8 mouse cellular contexts compared by ENCODE assay signal in genomic region chr10:83251377-83251776, GRCm38 (mm10).
A peak's percentile ranks its signal among the peaks of the same experiment; 100 is the strongest.
DNase-seq lines count a peak whose midpoint lies in the region; ATAC-seq and TF ChIP-seq lines count a peak whose summit lies in the region.

No protein-coding gene starts in this region.

- no peaks in the 10 kb centered on the region for H3K27me3 ChIP-seq in hindbrain, postnatal 0 days (ENCODE audit: insufficient read depth, low read length)
- H3K27me3 ChIP-seq in hindbrain, embryonic 16.5 days (replicated peaks; ENCODE audit: control insufficient read depth, insufficient read depth, low read length): no peaks in the 10 kb centered on the region
- H3K27me3 ChIP-seq in thymus, adult 2 months (ENCODE audit: control insufficient read depth, insufficient read depth, low read length): no peaks in the 10 kb centered on the region
- H3K27me3 ChIP-seq in midbrain, embryonic 13.5 days: no peaks in the 10 kb centered on the region

- WGBS in hindbrain, postnatal 0 days: 60% methylated on average over 8 of the region's 8 CpGs
- WGBS in hindbrain, embryonic 16.5 days: 61% methylated on average over 8 of the region's 8 CpGs
- WGBS in thymus, adult 2 months: 80% methylated on average over 8 of the region's 8 CpGs
- 63% methylated on average over 8 of the region's 8 CpGs for WGBS in midbrain, embryonic 13.5 days

- no peak for ATAC-seq in hindbrain, postnatal 0 days
- ATAC-seq in hindbrain, embryonic 16.5 days: no peak
- ATAC-seq in midbrain, embryonic 13.5 days: no peak

- no peaks in the 10 kb centered on the region for H3K9me3 ChIP-seq in hindbrain, postnatal 0 days (ENCODE audit: low read length)
- H3K9me3 ChIP-seq in hindbrain, embryonic 16.5 days (ENCODE audit: control insufficient read depth, low read length): no peaks in the 10 kb centered on the region
- H3K9me3 ChIP-seq in midbrain, embryonic 13.5 days: no peaks in the 10 kb centered on the region

- peak; percentile 59 for TF ChIP-seq CTCF in hindbrain, postnatal 0 days (IDR thresholded peaks at IDR 0.05; ENCODE audit: low read depth)
- no peak for TF ChIP-seq CTCF in thymus, adult 2 months (IDR thresholded peaks at IDR 0.05; ENCODE audit: borderline replicate concordance, control insufficient read depth, extremely low read depth, insufficient read depth, low read length, poor library complexity)

- no peak overlapping the region for H3K4me3 ChIP-seq in hindbrain, postnatal 0 days (ENCODE audit: low read length)
- no peak overlapping the region for H3K4me3 ChIP-seq in hindbrain, embryonic 16.5 days (ENCODE audit: low read length)
- H3K4me3 ChIP-seq in thymus, adult 2 months (ENCODE audit: control insufficient read depth, insufficient read depth, low read length): no peak overlapping the region
- no peak overlapping the region for H3K4me3 ChIP-seq in midbrain, embryonic 13.5 days (replicated peaks)

- H3K36me3 ChIP-seq in hindbrain, postnatal 0 days (ENCODE audit: insufficient read depth, low read length): peaks cover 4% of the 10 kb centered on the region; the same call in 1 of the 2 replicates
- peaks cover 5% of the 10 kb centered on the region for H3K36me3 ChIP-seq in hindbrain, embryonic 16.5 days (ENCODE audit: control insufficient read depth, insufficient read depth, low read length)
- H3K36me3 ChIP-seq in thymus, adult 2 months (ENCODE audit: control insufficient read depth, insufficient read depth, low read length): no peaks in the 10 kb centered on the region
- no peaks in the 10 kb centered on the region for H3K36me3 ChIP-seq in midbrain, embryonic 13.5 days

- no peak overlapping the region for H3K9ac ChIP-seq in hindbrain, postnatal 0 days (replicated peaks; ENCODE audit: low read length)
- H3K9ac ChIP-seq in hindbrain, embryonic 16.5 days (ENCODE audit: low read depth, low read length): no peak overlapping the region
- H3K9ac ChIP-seq in midbrain, embryonic 13.5 days (replicated peaks): no peak overlapping the region

- DNase-seq in hindbrain, postnatal 0 days (ENCODE audit: low spot score): peak; percentile 22
- DNase-seq in thymus, adult 2 months: peak; percentile 26
- no peak for DNase-seq in thymus, adult 18-20 months
- peak; percentile 42 for DNase-seq in induced T-regulatory cell, adult 2 months (ENCODE audit: low read depth)
- no peak for DNase-seq in layer of hippocampus, adult 11-12 months (ENCODE audit: low spot score)
- DNase-seq in ovary, postnatal 14 days (ENCODE audit: low spot score): no peak

- no peaks in the 10 kb centered on the region for H3K4me1 ChIP-seq in hindbrain, postnatal 0 days (ENCODE audit: insufficient read depth, low read length)
- H3K4me1 ChIP-seq in hindbrain, embryonic 16.5 days (ENCODE audit: control insufficient read depth, insufficient read depth, low read depth, low read length): no peaks in the 10 kb centered on the region
- no peaks in the 10 kb centered on the region for H3K4me1 ChIP-seq in thymus, adult 2 months (replicated peaks; ENCODE audit: control insufficient read depth, insufficient read depth, low read length)
- no peaks in the 10 kb centered on the region for H3K4me1 ChIP-seq in midbrain, embryonic 13.5 days (replicated peaks)

- TF ChIP-seq POLR2A in thymus, adult 2 months (IDR thresholded peaks at IDR 0.05; ENCODE audit: control insufficient read depth, extremely low read depth, insufficient read depth, low read length, poor library complexity): no peak

- H3K27ac ChIP-seq in hindbrain, postnatal 0 days: no peak overlapping the region
- no peak overlapping the region for H3K27ac ChIP-seq in hindbrain, embryonic 16.5 days (ENCODE audit: low read depth, low read length)
- no peak overlapping the region for H3K27ac ChIP-seq in thymus, adult 2 months (ENCODE audit: control insufficient read depth, insufficient read depth, low read length)
- no peak overlapping the region for H3K27ac ChIP-seq in midbrain, embryonic 13.5 days

- H3K4me2 ChIP-seq in hindbrain, postnatal 0 days (ENCODE audit: low read depth, low read length): no peak overlapping the region
- H3K4me2 ChIP-seq in hindbrain, embryonic 16.5 days (ENCODE audit: low read length): no peak overlapping the region
- H3K4me2 ChIP-seq in midbrain, embryonic 13.5 days (replicated peaks): no peak overlapping the region

Comparison
In these comparisons a context has a peak if more than half of its experiments do, and no peak if none do; other contexts are left out.
1. DNase-seq: peak in hindbrain, postnatal 0 days (single experiment), thymus, adult 2 months (single experiment) and induced T-regulatory cell, adult 2 months (single experiment); none in thymus, adult 18-20 months (0 of 2), layer of hippocampus, adult 11-12 months (single experiment) and ovary, postnatal 14 days (single experiment).